Mouse (Mus musculus) stomach, embryonic 15.5 days (tissue): ENCODE results near the gene Pde4d. TPM values are rescaled to one million over a fixed set of nuclear protein-coding genes. Genes with fewer than 3 reads are reported as not detected.
"Not testable (repeated sequence)": the region's sequence is repeated elsewhere in the genome, so short reads cannot be mapped to it uniquely, and the experiment has no call there.

Source experiments
- ATAC-seq: fragments of 200-750 bp; cut with Nextera tagmentation; 2 replicates; pipeline ENCODE4 v1.8.0; 2017; ENCODE audit warnings: low read depth, moderate number of reproducible peaks, moderate TSS enrichment; ENCODE audit not compliant: insufficient read depth, low FRiP score
- H3K27ac ChIP-seq: fragments of 300-500 bp; sonication (generic); 2 replicates; pipeline ENCODE4 v1.5.1; 2015; ENCODE audit warnings: mild to moderate bottlenecking, inconsistent platforms
- H3K27me3 ChIP-seq: fragments of 300-500 bp; sonication (generic); replicated peaks from 2 replicates; pipeline ENCODE4 v1.6.1; 2015; ENCODE audit warnings: inconsistent platforms
- H3K36me3 ChIP-seq: fragments of 300-500 bp; sonication (generic); 2 replicates; pipeline ENCODE4 v1.6.1; 2015; ENCODE audit warnings: inconsistent platforms
- H3K4me1 ChIP-seq: fragments of 300-500 bp; sonication (generic); 2 replicates; pipeline ENCODE4 v1.6.1; 2015; ENCODE audit warnings: inconsistent platforms
- H3K4me2 ChIP-seq: fragments of 300-500 bp; sonication (generic); 2 replicates; pipeline ENCODE4 v1.6.1; 2015; ENCODE audit warnings: mild to moderate bottlenecking, inconsistent platforms
- H3K4me3 ChIP-seq: fragments of 300-500 bp; sonication (generic); replicated peaks from 2 replicates; pipeline ENCODE4 v1.5.1; 2015; ENCODE audit warnings: inconsistent platforms
- H3K9ac ChIP-seq: fragments of 300-500 bp; sonication (generic); 2 replicates; pipeline ENCODE4 v1.6.1; 2015; ENCODE audit warnings: inconsistent platforms
- H3K9me3 ChIP-seq: fragments of 300-500 bp; sonication (generic); 2 replicates; pipeline ENCODE4 v1.6.1; 2016; ENCODE audit warnings: inconsistent platforms
- WGBS: fragments of 180-500 bp; shearing (Covaris S2); methylation state at CpG from one replicate; pipeline ENCODE4 v1.1.7; 2015; 5-methylcytosine and 5-hydroxymethylcytosine counted together
- polyA plus RNA-seq: library from polyadenylated mRNA; unstranded; fragments of >200 nt; fragmentation: Nextera tagmentation; extraction: Ambion mirVana; gene quantifications from 2 replicates; pipeline ENCODE4 v1.2.1, GENCODE M21; 2015

Gene Pde4d
- polyA plus RNA-seq, 1 experiment from 2014 or later = 22.8 TPM

- ATAC-seq = no peak; the same call in 1 of the 2 replicates
- H3K9ac ChIP-seq = no peak overlapping the region
- no peaks in the 10 kb centered on the region for H3K27me3 ChIP-seq
- no peak overlapping the region for H3K27ac ChIP-seq
- no peaks in the 10 kb centered on the region for H3K36me3 ChIP-seq
- H3K4me1 ChIP-seq = no peaks in the 10 kb centered on the region
- no peaks in the 10 kb centered on the region for H3K9me3 ChIP-seq
- WGBS = 74% methylated on average over 6 of the region's 6 CpGs
- H3K4me2 ChIP-seq = no peak overlapping the region
- no peak overlapping the region for H3K4me3 ChIP-seq
Observed at GRCm38 (mm10) chr13:109891194-109891909, 1441.6 kb downstream of the Pde4d start.

DNA sequence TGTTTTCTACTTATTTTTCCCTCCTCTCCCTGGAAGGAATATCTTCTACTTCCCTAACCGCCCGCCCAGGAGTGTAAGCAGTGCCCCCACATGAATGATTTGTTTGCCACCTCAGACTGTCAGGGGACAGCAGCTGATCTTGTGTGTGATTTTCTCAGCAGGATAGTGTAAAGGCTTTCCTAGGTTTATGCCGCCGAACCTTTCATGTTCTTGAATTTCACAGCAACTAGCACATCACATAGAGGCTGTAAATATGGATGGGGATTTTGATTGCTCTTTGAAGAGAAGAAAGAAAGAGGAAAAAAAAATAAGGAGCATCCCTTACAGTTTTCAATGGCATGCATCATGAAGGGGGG is 1442.1 kb downstream of the Pde4d start:
- Histone ChIP-seq H3K9me3 (no peaks in the 10 kb centered on the region), H3K27me3 (no peaks in the 10 kb centered on the region), H3K4me2 (no peak overlapping the region), H3K4me1 (no peaks in the 10 kb centered on the region), H3K4me3 (no peak overlapping the region), H3K27ac (no peak overlapping the region), H3K36me3 (no peaks in the 10 kb centered on the region), H3K9ac (no peak overlapping the region)
- no peak for ATAC-seq
- 63% methylated on average over 4 of the region's 4 CpGs for WGBS

DNA sequence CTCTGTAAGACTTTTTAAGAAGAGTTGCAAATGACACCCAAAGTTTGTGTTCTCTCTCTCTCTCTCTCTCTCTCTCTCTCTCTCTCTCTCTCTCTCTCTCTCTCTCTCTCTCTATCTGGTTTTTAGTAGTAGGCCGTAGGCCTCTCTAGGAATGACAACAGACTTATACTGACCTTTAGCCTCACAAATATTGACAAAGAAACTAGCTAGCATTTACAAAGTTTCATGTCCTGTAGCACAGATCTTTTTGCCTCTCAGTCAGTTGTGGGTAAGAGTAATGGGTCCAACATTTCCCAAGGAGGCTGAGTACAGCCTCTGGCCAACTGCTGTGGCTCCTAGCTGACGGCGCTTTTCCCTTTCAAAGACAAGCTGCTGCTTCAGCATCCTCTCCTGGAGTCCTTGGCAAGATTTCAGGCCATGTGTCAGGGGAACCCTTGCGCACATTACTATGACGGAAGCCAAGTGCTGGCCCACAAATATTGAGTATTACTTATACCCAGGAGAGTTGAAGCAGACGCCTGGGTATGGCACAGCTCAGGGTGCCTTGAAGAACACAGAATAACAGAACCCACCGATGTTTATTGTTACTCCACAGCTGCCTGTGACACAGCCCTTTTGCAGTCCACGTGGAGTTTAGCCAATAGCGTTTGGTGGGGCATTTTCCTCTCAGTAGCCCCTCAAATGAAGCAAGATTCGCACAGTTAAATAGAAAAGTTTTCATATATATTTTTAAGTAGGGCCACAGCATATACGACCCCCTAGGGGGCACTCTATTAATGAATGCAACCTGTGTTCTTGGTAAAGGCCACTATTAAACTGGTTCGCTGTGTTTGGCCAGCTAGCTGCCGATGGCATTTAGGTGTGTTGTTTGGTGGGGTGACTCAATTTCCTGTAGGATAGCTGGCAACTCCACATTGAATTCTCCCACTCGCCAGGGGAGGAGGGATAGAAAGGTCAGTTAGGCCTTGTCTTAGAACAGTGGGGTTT is 1450.0 kb downstream of the Pde4d start:
- no peak overlapping the region for H3K9ac ChIP-seq
- H3K4me2 ChIP-seq = no peak overlapping the region
- H3K4me1 ChIP-seq = peaks cover 14% of the 10 kb centered on the region; the same call in 1 of the 2 replicates
- no peak overlapping the region for H3K4me3 ChIP-seq
- H3K27ac ChIP-seq = no peak overlapping the region
- no peak for ATAC-seq
- no peaks in the 10 kb centered on the region for H3K36me3 ChIP-seq
- H3K27me3 ChIP-seq = no peaks in the 10 kb centered on the region
- WGBS = 66% methylated on average over 14 of the region's 14 CpGs
- H3K9me3 ChIP-seq = no peaks in the 10 kb centered on the region

GRCm38 (mm10) chr13:109901811-109902210 is 1452.1 kb downstream of the Pde4d start:
- Histone ChIP-seq H3K36me3 (no peaks in the 10 kb centered on the region), H3K9ac (no peak overlapping the region), H3K4me2 (peak overlapping the region; percentile 94), H3K27me3 (no peaks in the 10 kb centered on the region), H3K4me3 (no peak overlapping the region), H3K27ac (no peak overlapping the region), H3K9me3 (no peaks in the 10 kb centered on the region), H3K4me1 (peaks cover 14% of the 10 kb centered on the region; the same call in 1 of the 2 replicates)
- WGBS = 71% methylated on average over 5 of the region's 5 CpGs
- ATAC-seq = no peak

- peak; percentile 64 for ATAC-seq
- Histone ChIP-seq H3K4me3 (peak overlapping the region; percentile 72), H3K27ac (peak overlapping the region; percentile 49; the same call in 1 of the 2 replicates), H3K4me1 (peaks cover 14% of the 10 kb centered on the region; the same call in 1 of the 2 replicates), H3K9ac (peak overlapping the region; percentile 68; the same call in 1 of the 2 replicates), H3K4me2 (peak overlapping the region; percentile 94)
- H3K9me3 ChIP-seq, H3K27me3 ChIP-seq, H3K36me3 ChIP-seq: not testable (repeated sequence)
- WGBS = under 1% methylated on average over 28 of the region's 28 CpGs
Observed at GRCm38 (mm10) chr13:109902460-109902854, 1452.7 kb downstream of the Pde4d start.

DNA sequence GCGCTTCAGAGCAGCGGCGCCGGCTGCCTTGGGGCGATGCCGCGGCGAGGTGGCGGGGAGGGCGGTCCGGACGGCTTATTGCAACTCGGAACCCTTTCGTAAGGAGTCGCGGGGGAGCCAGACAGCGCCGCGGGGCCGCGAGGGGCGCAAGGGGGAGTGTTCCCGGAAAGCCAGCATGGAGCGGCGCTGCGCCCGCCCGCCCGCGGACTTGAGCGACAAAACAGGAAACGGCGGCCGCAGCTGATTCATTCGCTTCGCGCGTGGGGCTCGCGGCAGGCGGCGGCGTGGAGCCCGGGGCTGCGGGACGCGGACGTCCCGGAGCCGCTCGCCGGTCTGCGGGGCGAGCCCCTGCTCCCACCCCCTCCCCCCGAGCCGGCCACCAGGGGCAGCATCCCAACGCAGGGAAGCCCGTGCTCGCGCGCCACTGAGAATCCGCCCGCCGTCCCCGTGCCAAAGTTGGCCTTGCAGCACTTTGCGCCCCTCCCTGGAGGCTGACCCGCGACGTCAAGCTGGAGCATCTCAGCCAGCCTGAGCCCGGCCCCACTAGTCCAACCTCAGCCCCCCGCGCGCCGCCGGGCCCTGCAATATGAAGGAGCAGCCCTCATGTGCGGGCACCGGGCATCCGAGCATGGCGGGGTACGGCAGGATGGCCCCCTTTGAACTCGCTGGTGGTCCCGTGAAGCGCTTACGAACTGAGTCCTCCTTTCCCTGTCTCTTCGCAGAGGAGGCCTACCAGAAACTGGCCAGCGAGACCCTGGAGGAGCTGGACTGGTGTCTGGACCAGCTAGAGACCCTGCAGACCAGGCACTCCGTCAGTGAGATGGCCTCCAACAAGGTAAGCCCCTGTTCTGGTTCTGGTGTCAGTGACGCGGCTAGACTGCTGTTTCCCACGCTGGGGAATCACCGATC is 1453.4 kb downstream of the Pde4d start:
- peak overlapping the region; percentile 94 for H3K4me2 ChIP-seq
- no peaks in the 10 kb centered on the region for H3K27me3 ChIP-seq
- H3K9ac ChIP-seq = peak overlapping the region; percentile 68
- no peaks in the 10 kb centered on the region for H3K36me3 ChIP-seq
- 1% methylated on average over 90 of the region's 91 CpGs for WGBS
- H3K4me3 ChIP-seq = peak overlapping the region; percentile 72
- H3K9me3 ChIP-seq = no peaks in the 10 kb centered on the region
- ATAC-seq = peak; percentile 63
- peak overlapping the region; percentile 49 for H3K27ac ChIP-seq
- H3K4me1 ChIP-seq = peaks cover 14% of the 10 kb centered on the region; the same call in 1 of the 2 replicates

GRCm38 (mm10) chr13:109903764-109904510 is 1454.2 kb downstream of the Pde4d start:
- Histone ChIP-seq H3K27me3 (no peaks in the 10 kb centered on the region), H3K9ac (peak overlapping the region; percentile 68; the same call in 1 of the 2 replicates), H3K9me3 (no peaks in the 10 kb centered on the region), H3K4me2 (peak overlapping the region; percentile 94), H3K36me3 (no peaks in the 10 kb centered on the region), H3K4me1 (peaks cover 14% of the 10 kb centered on the region; the same call in 1 of the 2 replicates), H3K4me3 (peak overlapping the region; percentile 72), H3K27ac (no peak overlapping the region)
- WGBS = 49% methylated on average over 14 of the region's 14 CpGs
- ATAC-seq = no peak

DNA sequence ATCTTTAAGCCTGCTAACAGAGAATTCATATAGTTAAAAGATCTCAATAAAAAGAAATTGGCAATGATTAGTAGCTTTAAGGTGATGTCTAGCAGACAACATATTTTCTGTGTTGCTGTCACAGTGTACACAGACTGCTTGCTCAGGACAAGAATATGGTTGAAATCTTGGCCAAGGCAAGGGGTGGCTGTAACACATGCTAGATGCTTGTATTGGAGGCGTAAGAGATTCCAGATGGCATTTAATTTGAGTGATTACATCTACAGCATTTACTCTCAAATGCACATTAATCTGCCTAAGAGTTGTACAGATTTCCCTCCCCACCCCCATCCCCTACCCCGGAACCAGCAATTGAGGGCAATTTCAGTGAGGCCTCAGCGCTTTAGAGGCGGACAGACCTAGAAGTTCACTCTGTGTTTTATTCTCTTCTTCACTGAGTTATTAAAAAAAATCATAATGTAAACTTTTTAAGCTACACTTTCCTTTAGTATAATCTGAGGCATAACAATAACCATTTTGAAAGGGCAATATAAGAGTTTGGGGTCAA is 1456.7 kb downstream of the Pde4d start:
- Histone ChIP-seq H3K27ac (no peak overlapping the region), H3K4me2 (no peak overlapping the region), H3K4me1 (peaks cover 14% of the 10 kb centered on the region; the same call in 1 of the 2 replicates), H3K27me3 (no peaks in the 10 kb centered on the region), H3K36me3 (no peaks in the 10 kb centered on the region), H3K9me3 (no peaks in the 10 kb centered on the region), H3K4me3 (no peak overlapping the region), H3K9ac (no peak overlapping the region)
- WGBS = 61% methylated on average over 4 of the region's 4 CpGs
- ATAC-seq = no peak

GRCm38 (mm10) chr13:109907634-109908033 is 1457.9 kb downstream of the Pde4d start:
- Histone ChIP-seq H3K9ac (no peak overlapping the region), H3K27me3 (no peaks in the 10 kb centered on the region), H3K27ac (no peak overlapping the region), H3K9me3 (no peaks in the 10 kb centered on the region), H3K36me3 (no peaks in the 10 kb centered on the region), H3K4me2 (no peak overlapping the region), H3K4me3 (no peak overlapping the region), H3K4me1 (0 out of 2 replicates have a peak, but pooled peaks cover 9% of the 10 kb centered on the region)
- 32% methylated on average over 9 of the region's 9 CpGs for WGBS
- ATAC-seq = 0 out of 2 replicates have a peak, but pooled peaks have one; percentile 48

GRCm38 (mm10) chr13:109908386-109908785 is 1458.6 kb downstream of the Pde4d start:
- Histone ChIP-seq H3K9ac (no peak overlapping the region), H3K36me3 (no peaks in the 10 kb centered on the region), H3K9me3 (no peaks in the 10 kb centered on the region), H3K27me3 (no peaks in the 10 kb centered on the region), H3K4me2 (no peak overlapping the region), H3K27ac (no peak overlapping the region), H3K4me3 (no peak overlapping the region), H3K4me1 (0 out of 2 replicates have a peak, but pooled peaks cover 8% of the 10 kb centered on the region)
- 62% methylated on average over 3 of the region's 3 CpGs for WGBS
- no peak for ATAC-seq
